Mouse (Mus musculus): Measurements from ENCODE around the gene Ptp4a2.
"Not testable (repeated sequence)": the region's sequence is repeated elsewhere in the genome, so short reads cannot be mapped to it uniquely, and the experiment has no call there.

Gene Ptp4a2

GRCm38 (mm10) chr4:129810798-129811604 lies at the start of gene Ptp4a2:
Gene Ptp4a2, plus strand, starts transcription at chr4:129811219.
- peak in 1 of 2 experiments; percentile 5 for DNase-seq

- DNase-seq, result no peak
Measured at GRCm38 (mm10) chr4:129761606-129762005, 49.4 kb upstream of the Ptp4a2 start.

- DNase-seq, result not testable (repeated sequence)
Measured at GRCm38 (mm10) chr4:129762496-129762895, 48.5 kb upstream of the Ptp4a2 start.

- DNase-seq, result no peak
Measured at GRCm38 (mm10) chr4:129765351-129765750, 45.7 kb upstream of the Ptp4a2 start.

GRCm38 (mm10) chr4:129767782-129768181 lies 43.2 kb upstream of the Ptp4a2 start:
- DNase-seq, result peak; percentile 50 to 58

GRCm38 (mm10) chr4:129768742-129769141 lies 42.3 kb upstream of the Ptp4a2 start:
- not testable (repeated sequence) for DNase-seq

- no peak for DNase-seq
Measured at GRCm38 (mm10) chr4:129770600-129770999, 40.4 kb upstream of the Ptp4a2 start.

- no peak for DNase-seq
Measured at GRCm38 (mm10) chr4:129771314-129771671, 39.7 kb upstream of the Ptp4a2 start.

- DNase-seq, result peak; percentile 43 to 47
Measured at GRCm38 (mm10) chr4:129771672-129772521, 39.1 kb upstream of the Ptp4a2 start.

- peak; percentile 27 to 28 for DNase-seq
Measured at GRCm38 (mm10) chr4:129781881-129782675, 28.9 kb upstream of the Ptp4a2 start.

- DNase-seq, result no peak
Measured at GRCm38 (mm10) chr4:129782857-129783331, 28.1 kb upstream of the Ptp4a2 start.

- no peak for DNase-seq
Measured at GRCm38 (mm10) chr4:129783506-129783905, 27.5 kb upstream of the Ptp4a2 start.

GRCm38 (mm10) chr4:129785178-129785577 lies 25.8 kb upstream of the Ptp4a2 start:
- peak; percentile 67 to 78 for DNase-seq

- DNase-seq, result no peak
Measured at GRCm38 (mm10) chr4:129788693-129789092, 22.3 kb upstream of the Ptp4a2 start.

- DNase-seq, result no peak
Measured at GRCm38 (mm10) chr4:129789635-129790034, 21.4 kb upstream of the Ptp4a2 start.

GRCm38 (mm10) chr4:129790475-129790874 lies 20.5 kb upstream of the Ptp4a2 start:
- no peak for DNase-seq

GRCm38 (mm10) chr4:129791399-129791798 lies 19.6 kb upstream of the Ptp4a2 start:
- no peak for DNase-seq

- no peak for DNase-seq
Measured at GRCm38 (mm10) chr4:129792666-129793202, 18.3 kb upstream of the Ptp4a2 start.

- DNase-seq, result no peak
Measured at GRCm38 (mm10) chr4:129793713-129794329, 17.2 kb upstream of the Ptp4a2 start.

- no peak for DNase-seq
Measured at GRCm38 (mm10) chr4:129795151-129795860, 15.7 kb upstream of the Ptp4a2 start.

- no peak for DNase-seq
Measured at GRCm38 (mm10) chr4:129795861-129796260, 15.2 kb upstream of the Ptp4a2 start.

All from cerebellum, adult 18-20 months (tissue).